Mouse (Mus musculus) heart, embryonic 10.5 days (tissue): ENCODE results near the gene Tekt3. TPM values are rescaled to one million over a fixed set of nuclear protein-coding genes. Genes with fewer than 3 reads are reported as not detected.

ENCODE experiments used
- DNase-seq: peaks from one replicate; pipeline ENCODE4 v3.0.0-alpha.2; 2017; ENCODE audit warnings: low spot score
- H3K27ac ChIP-seq: fragments of 300-500 bp; sonication (generic); 2 replicates; pipeline ENCODE4 v1.5.1; 2016; ENCODE audit warnings: mild to moderate bottlenecking
- H3K27me3 ChIP-seq: fragments of 300-500 bp; sonication (generic); 2 replicates; pipeline ENCODE4 v1.6.1; 2016; ENCODE audit warnings: mild to moderate bottlenecking; ENCODE audit not compliant: poor library complexity, insufficient read depth, severe bottlenecking
- H3K36me3 ChIP-seq: fragments of 300-500 bp; sonication (generic); 2 replicates; pipeline ENCODE4 v1.6.1; 2016; ENCODE audit warnings: mild to moderate bottlenecking, moderate library complexity
- H3K4me1 ChIP-seq: fragments of 300-500 bp; sonication (generic); 2 replicates; pipeline ENCODE4 v1.6.1; 2016; ENCODE audit warnings: mild to moderate bottlenecking
- H3K4me3 ChIP-seq: fragments of 300-500 bp; sonication (generic); 2 replicates; pipeline ENCODE4 v1.5.1; 2016; ENCODE audit warnings: mild to moderate bottlenecking, moderate library complexity
- H3K9me3 ChIP-seq: fragments of 300-500 bp; sonication (generic); 2 replicates; pipeline ENCODE4 v1.6.1; 2016; ENCODE audit warnings: mild to moderate bottlenecking, moderate library complexity
- WGBS: fragments of 180-500 bp; shearing (Covaris S2); methylation state at CpG from one replicate; pipeline ENCODE4 v1.1.7; 2016; 5-methylcytosine and 5-hydroxymethylcytosine counted together
- polyA plus RNA-seq: library from polyadenylated mRNA; unstranded; fragments of >200 nt; fragmentation: Nextera tagmentation; extraction: Ambion mirVana; gene quantifications from 2 replicates; pipeline ENCODE4 v1.2.1, GENCODE M21; 2016

Gene Tekt3
- polyA plus RNA-seq, 1 experiment from 2014 or later, result not detected

DNA sequence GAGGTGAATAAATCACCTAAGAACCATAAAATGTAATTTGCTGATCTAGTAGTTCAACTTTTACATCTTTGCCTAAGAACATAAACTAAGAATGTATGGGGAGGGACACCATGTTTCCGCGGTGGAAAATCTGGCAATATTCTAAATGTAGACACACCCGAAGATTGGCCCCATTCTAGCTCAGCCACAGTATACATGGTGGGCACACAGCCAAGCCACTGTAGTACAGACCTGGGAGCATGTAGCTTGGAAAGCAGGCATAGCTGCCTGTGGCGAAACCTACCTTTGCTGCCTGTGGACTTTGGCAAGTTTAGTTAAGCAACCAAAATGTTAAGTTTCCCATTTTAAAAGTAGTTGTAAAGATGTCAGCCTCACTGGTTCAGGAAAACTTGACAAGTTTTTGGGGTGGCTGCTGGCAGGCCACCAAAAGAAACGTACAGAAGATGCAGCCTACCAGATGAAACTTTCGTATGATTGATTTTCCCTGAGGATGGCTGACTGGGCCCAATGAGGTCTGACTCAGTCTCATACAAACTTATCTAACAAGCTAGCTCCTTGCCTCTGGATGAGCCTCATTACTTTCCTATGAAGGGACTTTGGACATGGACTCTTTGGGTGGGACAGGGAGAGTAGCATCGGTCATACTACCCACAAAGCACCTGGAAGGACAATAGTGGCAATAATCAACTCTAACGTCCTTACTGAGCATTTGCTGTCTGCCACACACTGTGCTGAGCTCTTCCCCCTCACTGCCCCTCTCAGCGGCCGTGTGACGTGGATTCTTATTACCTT lies 25.8 kb upstream of the Tekt3 start:
- no peaks in the 10 kb centered on the region for H3K27me3 ChIP-seq
- peaks cover 5% of the 10 kb centered on the region for H3K4me1 ChIP-seq
- WGBS, result 73% methylated on average over 11 of the region's 11 CpGs
- H3K9me3 ChIP-seq, result 0 out of 2 replicates have a peak, but pooled peaks cover 3% of the 10 kb centered on the region
- DNase-seq, result no peak
- H3K27ac ChIP-seq, result no peak overlapping the region
- H3K4me3 ChIP-seq, result no peak overlapping the region
- no peaks in the 10 kb centered on the region for H3K36me3 ChIP-seq

DNA sequence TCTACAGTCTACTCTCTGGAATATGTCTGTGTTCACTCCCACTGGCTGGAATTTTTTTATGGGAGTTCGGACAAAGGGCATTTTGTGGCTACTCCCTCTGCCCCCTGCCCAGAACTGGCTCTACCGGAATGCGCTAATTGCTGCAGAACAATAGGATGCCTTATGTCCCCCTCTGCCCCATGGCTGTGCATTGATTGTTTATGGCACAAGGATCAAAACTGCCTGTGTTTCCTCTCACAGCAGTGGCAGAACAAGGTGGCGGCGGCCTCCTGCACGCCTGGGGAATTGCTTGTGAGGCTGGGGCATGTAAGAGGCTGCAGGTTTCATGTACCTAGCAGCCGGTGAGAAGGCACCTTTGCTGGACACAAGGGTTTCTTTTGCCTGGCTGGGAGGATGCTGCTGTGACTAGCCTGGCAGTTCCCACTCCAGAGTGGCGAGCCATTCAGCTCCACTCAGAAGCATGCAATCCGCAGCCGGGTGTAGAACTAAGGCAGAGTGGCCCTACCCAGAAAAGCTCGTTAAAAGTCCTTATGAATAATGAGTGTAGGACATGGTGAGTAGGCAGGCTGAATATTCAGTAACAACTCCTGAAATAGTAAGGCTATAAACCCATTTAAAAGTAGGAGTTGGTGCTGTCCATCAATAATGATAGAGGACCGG lies 21.3 kb upstream of the Tekt3 start:
- no peaks in the 10 kb centered on the region for H3K9me3 ChIP-seq
- peak; percentile 76 for DNase-seq
- WGBS, result 71% methylated on average over 12 of the region's 12 CpGs
- H3K4me1 ChIP-seq, result peaks cover 5% of the 10 kb centered on the region
- no peak overlapping the region for H3K4me3 ChIP-seq
- H3K27ac ChIP-seq, result peak overlapping the region; percentile 1; the same call in 1 of the 2 replicates
- no peaks in the 10 kb centered on the region for H3K36me3 ChIP-seq
- no peaks in the 10 kb centered on the region for H3K27me3 ChIP-seq

DNA sequence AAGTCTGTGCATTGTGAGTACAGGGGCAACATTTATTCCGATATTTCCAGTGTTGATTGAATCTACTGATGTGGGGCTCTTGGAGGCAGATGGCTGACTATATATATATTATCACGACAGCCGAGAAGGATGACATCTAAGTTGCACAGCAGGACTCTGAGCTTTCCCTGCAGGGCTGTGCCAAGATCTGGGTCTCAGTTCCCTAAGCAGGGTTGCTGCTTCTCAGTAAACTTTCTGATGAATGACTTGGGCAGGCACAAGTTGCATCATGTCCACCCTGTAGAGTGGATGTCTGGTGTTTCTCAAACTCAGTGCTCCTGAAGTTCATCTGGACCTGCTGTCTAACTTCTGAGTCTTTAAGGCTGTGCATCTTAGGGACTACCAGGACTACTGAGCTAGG lies 15.7 kb upstream of the Tekt3 start:
- no peaks in the 10 kb centered on the region for H3K9me3 ChIP-seq
- no peak overlapping the region for H3K4me3 ChIP-seq
- no peak for DNase-seq
- H3K27ac ChIP-seq, result no peak overlapping the region
- H3K36me3 ChIP-seq, result no peaks in the 10 kb centered on the region
- 63% methylated on average over 3 of the region's 3 CpGs for whole genome bisulfite sequencing
- peaks cover 8% of the 10 kb centered on the region; the same call in 1 of the 2 replicates for H3K4me1 ChIP-seq
- no peaks in the 10 kb centered on the region for H3K27me3 ChIP-seq

DNA sequence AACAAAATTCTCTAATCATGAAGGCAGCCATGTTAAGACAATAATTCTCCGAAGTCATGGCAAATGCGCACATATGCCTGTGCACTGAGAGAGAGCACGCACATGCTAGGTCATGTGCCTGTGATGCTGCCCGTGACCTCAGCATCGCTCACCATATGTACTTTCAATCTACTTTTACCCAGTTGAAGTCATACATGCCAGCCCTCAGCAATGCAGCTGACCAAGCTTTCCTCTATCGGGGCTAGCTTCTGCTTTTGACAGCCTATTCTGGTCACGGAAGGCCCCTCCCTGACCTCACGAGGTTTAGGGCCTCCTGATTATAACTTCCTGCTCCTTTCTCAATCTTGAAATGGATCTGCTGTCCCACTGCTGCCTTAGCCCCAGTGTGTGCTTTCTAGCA lies 15.1 kb upstream of the Tekt3 start:
- Histone ChIP-seq H3K27ac (no peak overlapping the region), H3K4me1 (peaks cover 8% of the 10 kb centered on the region; the same call in 1 of the 2 replicates), H3K36me3 (no peaks in the 10 kb centered on the region), H3K27me3 (no peaks in the 10 kb centered on the region), H3K9me3 (no peaks in the 10 kb centered on the region), H3K4me3 (no peak overlapping the region)
- no peak for DNase-seq
- WGBS, result 81% methylated on average over 8 of the region's 8 CpGs

DNA sequence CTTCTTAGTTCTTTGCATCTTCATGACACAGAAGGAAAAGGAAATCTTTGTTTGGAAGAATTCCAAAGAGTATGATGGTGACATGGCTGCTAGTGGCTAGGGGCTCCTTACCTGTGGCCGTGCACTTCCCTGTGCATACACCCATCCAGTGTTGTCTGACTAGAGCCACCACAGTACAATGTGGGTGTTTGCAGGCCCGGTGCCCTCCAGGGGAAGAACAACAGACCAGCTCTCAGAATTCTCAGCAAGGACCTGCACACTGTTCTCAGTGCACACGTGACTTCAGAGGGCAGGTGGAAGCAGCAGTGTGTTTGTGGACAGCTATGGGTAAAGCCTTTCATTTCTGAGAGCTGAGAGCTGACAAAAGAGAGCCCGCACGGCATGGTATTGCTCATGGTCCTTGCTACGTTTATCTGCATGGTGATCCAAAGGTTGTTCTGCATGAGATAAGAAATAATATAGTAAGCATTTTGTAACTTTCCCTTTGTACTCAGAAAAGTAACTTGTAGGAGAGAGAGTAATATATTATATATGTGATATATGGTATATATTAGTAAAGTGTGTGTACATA lies 11.0 kb upstream of the Tekt3 start:
- Histone ChIP-seq H3K27me3 (no peaks in the 10 kb centered on the region), H3K4me1 (peaks cover 8% of the 10 kb centered on the region; the same call in 1 of the 2 replicates), H3K4me3 (no peak overlapping the region), H3K9me3 (no peaks in the 10 kb centered on the region), H3K27ac (no peak overlapping the region), H3K36me3 (no peaks in the 10 kb centered on the region)
- DNase-seq, result no peak
- WGBS, result 85% methylated on average over 6 of the region's 6 CpGs

DNA sequence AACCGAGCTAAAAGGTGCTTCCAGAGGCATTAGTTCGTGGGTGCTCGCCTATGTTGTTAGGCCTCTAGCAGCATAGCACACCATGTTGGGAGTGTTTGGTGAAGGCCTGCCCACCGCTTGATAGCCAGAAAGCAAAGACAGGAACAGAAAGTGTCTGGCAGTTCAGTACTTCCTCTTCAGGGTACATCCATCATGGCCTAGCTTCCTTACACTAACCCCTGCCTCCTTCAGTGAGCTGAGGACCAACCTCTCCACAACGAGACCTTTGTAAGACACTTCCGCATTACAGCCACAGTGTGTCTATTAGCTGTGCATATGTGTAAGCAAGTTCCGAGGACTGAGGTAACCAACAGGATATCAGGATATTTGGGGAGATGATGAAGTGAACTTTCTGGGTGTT lies 10.4 kb upstream of the Tekt3 start:
- Histone ChIP-seq H3K27me3 (no peaks in the 10 kb centered on the region), H3K36me3 (no peaks in the 10 kb centered on the region), H3K4me3 (no peak overlapping the region), H3K4me1 (peaks cover 8% of the 10 kb centered on the region; the same call in 1 of the 2 replicates), H3K9me3 (no peaks in the 10 kb centered on the region), H3K27ac (no peak overlapping the region)
- 84% methylated on average over 7 of the region's 7 CpGs for WGBS
- DNase-seq, result no peak

DNA sequence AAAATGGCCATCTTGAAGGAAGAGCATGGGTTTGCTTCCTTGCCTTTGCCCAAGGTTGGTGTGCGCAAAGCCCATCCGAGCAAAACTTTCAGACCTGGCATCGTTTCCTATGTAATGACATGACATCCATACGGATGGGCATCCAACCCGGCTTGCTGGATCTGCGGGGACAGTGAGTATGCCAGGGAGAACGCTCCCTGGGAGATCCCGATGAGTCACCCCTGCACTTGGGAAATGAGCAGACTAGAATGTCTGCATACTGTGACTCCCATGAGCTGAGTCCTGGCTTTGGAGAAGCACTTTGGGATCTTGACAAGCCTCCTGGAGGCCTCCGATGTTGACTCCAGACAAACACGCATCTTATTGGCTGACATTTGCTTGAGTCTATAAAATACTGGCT lies 9.5 kb upstream of the Tekt3 start:
- no peak for DNase-seq
- H3K27ac ChIP-seq, result no peak overlapping the region
- 0 out of 2 replicates have a peak, but pooled peaks cover under 1% of the 10 kb centered on the region for H3K4me1 ChIP-seq
- no peaks in the 10 kb centered on the region for H3K27me3 ChIP-seq
- 91% methylated on average over 10 of the region's 10 CpGs for WGBS
- H3K4me3 ChIP-seq, result no peak overlapping the region
- no peaks in the 10 kb centered on the region for H3K9me3 ChIP-seq
- H3K36me3 ChIP-seq, result no peaks in the 10 kb centered on the region

DNA sequence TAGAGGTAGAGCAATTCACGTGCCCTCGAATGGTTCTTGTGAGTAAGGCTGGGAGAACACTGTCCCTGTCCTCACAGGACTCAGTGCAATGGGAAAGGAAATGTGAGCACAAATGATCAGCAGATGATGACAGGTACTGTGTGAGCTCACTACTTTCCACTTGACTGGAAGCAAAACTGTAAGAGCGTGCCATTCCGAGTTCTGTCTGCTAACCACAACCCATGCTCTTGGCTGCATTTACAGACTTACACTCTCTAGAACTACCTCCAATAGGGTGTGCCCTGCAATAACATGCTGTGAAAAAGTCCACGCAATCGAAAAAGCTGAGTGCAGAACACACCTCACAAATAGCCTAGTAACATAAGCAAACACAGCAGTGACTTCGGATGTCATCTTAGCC lies 5.9 kb upstream of the Tekt3 start:
- no peaks in the 10 kb centered on the region for H3K36me3 ChIP-seq
- no peaks in the 10 kb centered on the region for H3K4me1 ChIP-seq
- H3K4me3 ChIP-seq, result no peak overlapping the region
- WGBS, result 86% methylated on average over 7 of the region's 7 CpGs
- 0 out of 2 replicates have a peak, but pooled peaks cover 5% of the 10 kb centered on the region for H3K27me3 ChIP-seq
- no peak overlapping the region for H3K27ac ChIP-seq
- H3K9me3 ChIP-seq, result no peaks in the 10 kb centered on the region
- DNase-seq, result no peak

DNA sequence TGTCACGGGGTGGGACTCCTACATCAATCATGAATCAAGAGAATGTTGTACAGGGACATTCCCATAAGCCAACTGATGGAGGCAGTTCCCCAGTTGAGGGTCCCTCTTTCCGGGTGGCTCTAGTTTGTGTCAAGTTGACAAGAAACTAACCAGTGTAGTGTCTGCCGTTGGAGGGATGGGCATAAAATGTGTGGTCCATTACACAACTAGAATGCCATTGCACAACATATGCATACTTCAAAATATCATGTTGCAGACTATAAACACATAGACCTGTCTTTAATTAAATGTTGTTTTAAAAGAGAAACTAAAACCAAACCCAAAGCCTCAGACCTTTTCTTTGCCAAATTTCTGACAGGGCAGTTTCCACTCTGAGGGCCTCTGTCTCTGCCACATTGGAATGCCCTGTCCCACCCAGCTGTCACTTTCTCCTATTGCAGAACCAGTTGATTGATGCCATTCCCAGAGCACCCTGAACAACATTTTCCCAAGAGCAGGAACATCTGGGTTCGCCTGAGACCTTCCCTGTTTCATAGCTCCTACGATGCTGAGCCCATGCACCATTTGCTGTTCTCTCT lies 3.0 kb upstream of the Tekt3 start:
- H3K4me3 ChIP-seq, result no peak overlapping the region
- no peaks in the 10 kb centered on the region for H3K9me3 ChIP-seq
- no peak overlapping the region for H3K27ac ChIP-seq
- peaks cover 9% of the 10 kb centered on the region; the same call in 1 of the 2 replicates for H3K27me3 ChIP-seq
- WGBS, result 63% methylated on average over 5 of the region's 5 CpGs
- peaks cover 4% of the 10 kb centered on the region for H3K4me1 ChIP-seq
- H3K36me3 ChIP-seq, result no peaks in the 10 kb centered on the region
- no peak for DNase-seq

DNA sequence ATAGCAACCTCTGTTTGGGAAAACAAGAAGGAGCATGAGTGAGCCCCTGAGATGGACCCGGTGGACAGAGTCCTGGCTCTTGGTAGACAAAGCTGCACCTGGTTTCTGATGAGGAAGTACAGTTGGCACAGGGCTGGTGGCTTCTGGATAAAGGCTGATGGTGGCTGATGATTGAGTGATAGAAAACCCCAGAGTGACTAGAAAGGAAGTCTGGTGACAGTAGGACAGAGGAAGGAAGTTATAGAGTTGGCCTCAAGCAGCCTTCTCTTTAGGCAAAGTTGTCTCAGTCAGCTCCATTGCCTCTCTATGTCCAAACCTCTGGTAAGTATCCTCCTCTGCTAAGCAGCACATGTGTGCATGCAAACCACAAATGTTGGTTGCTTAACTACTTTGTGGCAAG lies 1.5 kb upstream of the Tekt3 start:
- H3K27ac ChIP-seq, result no peak overlapping the region
- no peak overlapping the region for H3K4me3 ChIP-seq
- no peaks in the 10 kb centered on the region for H3K36me3 ChIP-seq
- peaks cover 4% of the 10 kb centered on the region for H3K4me1 ChIP-seq
- H3K9me3 ChIP-seq, result no peaks in the 10 kb centered on the region
- peaks cover 9% of the 10 kb centered on the region; the same call in 1 of the 2 replicates for H3K27me3 ChIP-seq
- 76% methylated on average over 1 of the region's 1 CpGs for WGBS
- DNase-seq, result no peak

DNA sequence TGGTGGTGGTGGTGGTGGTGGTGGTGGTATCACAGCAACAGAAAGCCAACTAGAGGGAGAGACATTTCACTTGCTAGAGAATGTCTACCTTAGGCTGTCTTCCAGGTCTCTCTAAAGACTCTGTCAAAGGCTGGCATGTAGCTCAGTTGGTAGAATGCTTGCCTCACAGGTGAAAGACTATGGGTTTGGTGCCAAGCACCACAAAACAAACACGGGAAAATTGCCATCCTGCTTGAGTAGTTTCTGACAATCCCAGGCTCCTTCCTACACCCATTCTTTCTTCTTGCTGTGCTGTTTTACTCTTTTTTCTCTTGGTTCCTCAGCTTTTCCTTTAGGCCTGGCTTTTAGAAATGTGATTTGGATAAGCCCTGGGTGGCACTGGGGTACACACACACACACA lies 5.1 kb downstream of the Tekt3 start:
- H3K9me3 ChIP-seq, result no peaks in the 10 kb centered on the region
- DNase-seq, result no peak
- H3K36me3 ChIP-seq, result no peaks in the 10 kb centered on the region
- 80% methylated on average over 1 of the region's 1 CpGs for WGBS
- peaks cover 4% of the 10 kb centered on the region; the same call in 1 of the 2 replicates for H3K27me3 ChIP-seq
- H3K4me3 ChIP-seq, result no peak overlapping the region
- peaks cover 6% of the 10 kb centered on the region for H3K4me1 ChIP-seq
- H3K27ac ChIP-seq, result no peak overlapping the region

DNA sequence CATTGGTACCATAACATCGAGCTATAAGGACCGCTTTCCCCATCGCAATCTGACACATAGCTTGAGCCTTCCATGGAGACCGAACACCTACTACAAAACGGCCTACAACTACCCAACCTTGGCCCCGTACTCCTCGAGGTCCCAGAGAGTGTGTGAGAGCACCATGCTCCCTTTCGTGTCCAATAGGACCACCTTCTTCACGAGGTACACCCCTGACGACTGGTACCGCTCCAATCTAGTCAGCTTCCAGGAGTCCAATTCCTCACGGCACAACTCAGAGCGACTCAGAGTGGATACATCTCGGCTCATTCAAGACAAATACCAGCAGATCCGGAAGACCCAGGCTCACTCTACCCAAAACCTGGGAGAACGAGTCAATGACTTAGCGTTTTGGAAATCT lies 8.6 kb downstream of the Tekt3 start:
- no peaks in the 10 kb centered on the region for H3K36me3 ChIP-seq
- 0 out of 2 replicates have a peak, but pooled peaks cover 4% of the 10 kb centered on the region for H3K4me1 ChIP-seq
- DNase-seq, result peak; percentile 63
- no peak overlapping the region for H3K4me3 ChIP-seq
- H3K27me3 ChIP-seq, result no peaks in the 10 kb centered on the region
- H3K27ac ChIP-seq, result no peak overlapping the region
- WGBS, result 87% methylated on average over 17 of the region's 17 CpGs
- H3K9me3 ChIP-seq, result no peaks in the 10 kb centered on the region

DNA sequence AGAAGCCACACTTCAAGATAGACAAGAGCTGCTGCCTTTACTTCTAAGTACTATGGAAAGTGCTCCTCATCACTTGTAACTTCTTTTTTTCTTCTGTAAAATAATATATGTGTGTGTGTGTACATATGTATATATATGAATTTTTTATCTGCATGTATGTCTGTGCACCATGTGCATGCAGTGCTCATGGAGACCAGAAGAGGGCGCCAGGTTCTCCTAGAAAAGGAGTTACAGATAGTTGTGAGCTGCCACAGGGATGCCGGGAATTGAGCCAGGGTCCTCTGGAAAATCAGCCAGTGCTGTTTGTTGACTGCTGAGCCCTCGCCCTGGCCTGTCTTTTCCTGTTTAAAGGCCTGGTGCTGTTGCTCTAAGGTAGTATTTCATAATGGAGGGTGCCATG lies 23.1 kb downstream of the Tekt3 start:
- no peak for DNase-seq
- no peak overlapping the region for H3K4me3 ChIP-seq
- 85% methylated on average over 3 of the region's 3 CpGs for WGBS
- no peaks in the 10 kb centered on the region for H3K9me3 ChIP-seq
- no peaks in the 10 kb centered on the region for H3K4me1 ChIP-seq
- H3K36me3 ChIP-seq, result no peaks in the 10 kb centered on the region
- H3K27me3 ChIP-seq, result no peaks in the 10 kb centered on the region
- no peak overlapping the region for H3K27ac ChIP-seq
